Mouse (Mus musculus) left cerebral cortex, postnatal 36 days (tissue): ENCODE measurements at regions not wholly inside any gene's neighbourhood (a gene's known extent, or its start where the extent isn't known, plus 50 kb on each side); places are given as distances from the start of the nearest gene placed in this dataset.

Experiments
- DNase-seq, 2 experiments: peaks; one replicate each; pipeline ENCODE4 v3.0.0; 2021 to 2022; ENCODE audit warnings: low spot score in 2 of 2, mixed read lengths in 1 of 2
- intact Hi-C: fragments of 180-260 bp; cut with DNase I; formaldehyde crosslinking; loops from one replicate; pipeline ENCODE4 v1.15.1; 2025

- intact Hi-C loops = loop anchor here (10.0 kb wide), 2 partner anchors 1122 to 1842 kb away; partner anchors contain the start of gene Cdh11
- peak; percentile 26 for DNase-seq
Measured at GRCm38 (mm10) chr8:100942680-100943427, 1526.6 kb upstream of the Cdh8 start.

- DNase-seq = no peak
- intact Hi-C loops = no loop called here
Measured at GRCm38 (mm10) chr8:100939533-100939932, 1523.3 kb upstream of the Cdh8 start.

GRCm38 (mm10) chr8:100890307-100890706 is 1474.0 kb upstream of the Cdh8 start:
- DNase-seq = no peak
- intact Hi-C loops = no loop called here

- intact Hi-C loops = no loop called here
Measured at GRCm38 (mm10) chr8:100865624-100866023, 1449.4 kb upstream of the Cdh8 start.

GRCm38 (mm10) chr8:100850822-100851437 is 1434.7 kb upstream of the Cdh8 start:
- intact Hi-C loops = no loop called here
- peak; percentile 34 to 59 for DNase-seq

More at GRCm38 (mm10) chr8:100865624-100866023, 1449.4 kb upstream of the Cdh8 start:
- no peak for DNase-seq
